Mouse (Mus musculus) lung, postnatal 0 days (tissue): ENCODE results near the gene Olfr1369-ps1. TPM values are rescaled to one million over a fixed set of nuclear protein-coding genes. Genes with fewer than 3 reads are reported as not detected.

Experiments
- ATAC-seq: fragments of 200-750 bp; cut with Nextera tagmentation; 2 replicates; pipeline ENCODE4 v1.8.0; 2017; ENCODE audit warnings: moderate library complexity
- DNase-seq: peaks from one replicate; pipeline ENCODE4 v3.0.0-alpha.2; 2016; ENCODE audit warnings: low spot score
- H3K27ac ChIP-seq: fragments of 300-500 bp; sonication (generic); 2 replicates; pipeline ENCODE4 v1.5.1; 2014; ENCODE audit warnings: antibody characterized with exemption, mild to moderate bottlenecking, low read length, mixed read lengths
- H3K27me3 ChIP-seq: fragments of 300-500 bp; sonication (generic); replicated peaks from 2 replicates; pipeline ENCODE4 v1.6.1; 2014; ENCODE audit warnings: low read length, mixed read lengths; ENCODE audit not compliant: insufficient read depth
- H3K36me3 ChIP-seq: fragments of 300-500 bp; sonication (generic); 2 replicates; pipeline ENCODE4 v1.6.1; 2014; ENCODE audit warnings: low read length, mixed read lengths; ENCODE audit not compliant: insufficient read depth
- H3K4me1 ChIP-seq: fragments of 300-500 bp; sonication (generic); 2 replicates; pipeline ENCODE4 v1.6.1; 2014; ENCODE audit warnings: antibody characterized with exemption, low read depth, low read length, mixed read lengths; ENCODE audit not compliant: insufficient read depth
- H3K4me2 ChIP-seq: fragments of 300-500 bp; sonication (generic); replicated peaks from 2 replicates; pipeline ENCODE4 v1.6.1; 2014; ENCODE audit warnings: low read depth, mild to moderate bottlenecking, low read length, moderate library complexity, mixed read lengths
- H3K4me3 ChIP-seq: fragments of 300-500 bp; sonication (generic); 2 replicates; pipeline ENCODE4 v1.5.1; 2014; ENCODE audit warnings: low read depth, low read length
- H3K9ac ChIP-seq: fragments of 300-500 bp; sonication (generic); replicated peaks from 2 replicates; pipeline ENCODE4 v1.6.1; 2014; ENCODE audit warnings: low read depth, mild to moderate bottlenecking
- H3K9me3 ChIP-seq: fragments of 300-500 bp; sonication (generic); 2 replicates; pipeline ENCODE4 v1.6.1; 2016; ENCODE audit warnings: low read length, mixed read lengths
- CTCF ChIP-seq: IDR thresholded peaks from 2 replicates; pipeline ENCODE4 v1.5.1; 2016; ENCODE audit warnings: antibody characterized with exemption, mild to moderate bottlenecking
- EP300 ChIP-seq: IDR thresholded peaks from 2 replicates; pipeline ENCODE4 v1.6.1; 2016; ENCODE audit warnings: antibody characterized with exemption, mild to moderate bottlenecking, control low read depth
- WGBS: fragments of 180-500 bp; shearing (Covaris S2); extraction: QIAGEN DNeasy Blood & Tissue Kit; methylation state at CpG from one replicate; pipeline ENCODE4 v1.1.7; 2014; 5-methylcytosine and 5-hydroxymethylcytosine counted together
- polyA plus RNA-seq: library from polyadenylated mRNA; unstranded; fragments of >200 nt; fragmentation: Nextera tagmentation; extraction: Ambion mirVana; gene quantifications from 2 replicates; pipeline ENCODE4 v1.2.1, GENCODE M21; 2015

Olfr1369-ps1 gene
- polyA plus RNA-seq, 1 experiment from 2014 or later: not detected

- Histone ChIP-seq H3K9ac (no peak overlapping the region), H3K4me1 (no peaks in the 10 kb centered on the region), H3K4me3 (no peak overlapping the region), H3K27ac (no peak overlapping the region), H3K27me3 (0 out of 2 replicates have a peak, but pooled peaks cover 4% of the 10 kb centered on the region), H3K4me2 (no peak overlapping the region), H3K36me3 (no peaks in the 10 kb centered on the region), H3K9me3 (no peaks in the 10 kb centered on the region)
- DNase-seq (no peak), ATAC-seq (no peak)
- TF ChIP-seq CTCF (peak; percentile 44), EP300 (no peak)
- WGBS: 35% methylated on average over 8 of the region's 8 CpGs
Observed at GRCm38 (mm10) chr13:21142421-21142820, 31.1 kb downstream of the Olfr1369-ps1 start.

- TF ChIP-seq EP300: no peak
- TF ChIP-seq CTCF: no peak
- H3K4me1 ChIP-seq: no peaks in the 10 kb centered on the region
- 65% methylated on average over 4 of the region's 4 CpGs for WGBS
- H3K27ac ChIP-seq: no peak within 1 kb of the TSS
- no peak within 1 kb of the TSS for H3K9ac ChIP-seq
- no peak within 1 kb of the TSS for H3K4me2 ChIP-seq
- DNase-seq: no peak
- H3K36me3 ChIP-seq: no peaks in the 10 kb centered on the region
- H3K27me3 ChIP-seq: 0 out of 2 replicates have a peak, but pooled peaks cover 4% of the 10 kb centered on the region
- H3K9me3 ChIP-seq: no peaks in the 10 kb centered on the region
- ATAC-seq: no peak
- no peak within 1 kb of the TSS for H3K4me3 ChIP-seq
Observed at GRCm38 (mm10) chr13:21145767-21146166, 34.5 kb downstream of the Olfr1369-ps1 start, which contains the start of gene Olfr1368. Gene Olfr1368 (minus strand): TSS chr13:21145867.

GRCm38 (mm10) chr13:21155888-21156287, 44.6 kb downstream of the Olfr1369-ps1 start:
- WGBS: 79% methylated on average over 5 of the region's 5 CpGs
- no peaks in the 10 kb centered on the region for H3K9me3 ChIP-seq
- no peaks in the 10 kb centered on the region for H3K27me3 ChIP-seq
- H3K36me3 ChIP-seq: no peaks in the 10 kb centered on the region
- TF ChIP-seq EP300: no peak
- no peak for TF ChIP-seq CTCF
- H3K4me2 ChIP-seq: no peak overlapping the region
- H3K4me3 ChIP-seq: no peak overlapping the region
- ATAC-seq: no peak
- no peak overlapping the region for H3K9ac ChIP-seq
- DNase-seq: no peak
- H3K27ac ChIP-seq: no peak overlapping the region
- 0 out of 2 replicates have a peak, but pooled peaks cover 8% of the 10 kb centered on the region for H3K4me1 ChIP-seq

GRCm38 (mm10) chr13:21158071-21158470, 46.8 kb downstream of the Olfr1369-ps1 start:
- no peaks in the 10 kb centered on the region for H3K27me3 ChIP-seq
- no peaks in the 10 kb centered on the region for H3K36me3 ChIP-seq
- TF ChIP-seq EP300 (no peak), CTCF (0 out of 2 replicates have a peak, but pooled peaks have one; percentile 19)
- no peak overlapping the region for H3K4me3 ChIP-seq
- no peaks in the 10 kb centered on the region for H3K9me3 ChIP-seq
- H3K27ac ChIP-seq: no peak overlapping the region
- 0 out of 2 replicates have a peak, but pooled peaks cover 8% of the 10 kb centered on the region for H3K4me1 ChIP-seq
- ATAC-seq: no peak
- WGBS: 10% methylated on average over 9 of the region's 9 CpGs
- H3K4me2 ChIP-seq: no peak overlapping the region; the same call in 1 of the 2 replicates
- DNase-seq: no peak
- no peak overlapping the region for H3K9ac ChIP-seq

- Histone ChIP-seq H3K27me3 (no peaks in the 10 kb centered on the region), H3K9me3 (no peaks in the 10 kb centered on the region), H3K36me3 (no peaks in the 10 kb centered on the region), H3K4me3 (peak overlapping the region; percentile 62), H3K4me1 (0 out of 2 replicates have a peak, but pooled peaks cover 8% of the 10 kb centered on the region), H3K27ac (no peak overlapping the region), H3K9ac (0 out of 2 replicates have a peak overlapping the region, but pooled peaks have one; percentile 43), H3K4me2 (peak overlapping the region; percentile 67)
- under 1% methylated on average over 19 of the region's 19 CpGs for WGBS
- ATAC-seq (peak; percentile 69), DNase-seq (peak; percentile 94)
- TF ChIP-seq CTCF (peak; percentile 91), EP300 (peak; percentile 65)
Observed at GRCm38 (mm10) chr13:21158785-21159474, 47.6 kb downstream of the Olfr1369-ps1 start.

- ATAC-seq (no peak), DNase-seq (peak; percentile 36)
- Histone ChIP-seq H3K36me3 (no peaks in the 10 kb centered on the region), H3K27me3 (no peaks in the 10 kb centered on the region), H3K4me3 (peak overlapping the region; percentile 62), H3K4me1 (0 out of 2 replicates have a peak, but pooled peaks cover 8% of the 10 kb centered on the region), H3K9me3 (no peaks in the 10 kb centered on the region), H3K27ac (no peak overlapping the region), H3K4me2 (peak overlapping the region; percentile 67), H3K9ac (peak overlapping the region; percentile 43; the same call in 1 of the 2 replicates)
- TF ChIP-seq EP300: no peak
- no peak for TF ChIP-seq CTCF
- WGBS: under 1% methylated on average over 15 of the region's 15 CpGs
Observed at GRCm38 (mm10) chr13:21159475-21159819, 48.2 kb downstream of the Olfr1369-ps1 start.
